Mouse (Mus musculus) E14TG2a.4 (cell line): ENCODE results near the gene Kcnq5.

Experiments used
- H3K27me3 ChIP-seq: 2 replicates; pipeline ENCODE4 v1.6.1; 2014; ENCODE audit warnings: low read length, control low read depth; ENCODE audit not compliant: insufficient read depth
- H3K36me3 ChIP-seq: 2 replicates; pipeline ENCODE4 v1.6.1; 2014; ENCODE audit warnings: low read length, control low read depth; ENCODE audit not compliant: insufficient read depth
- H3K4me1 ChIP-seq: replicated peaks from 2 replicates; pipeline ENCODE4 v1.6.1; 2014; ENCODE audit warnings: low read depth, low read length, control low read depth
- H3K4me3 ChIP-seq: replicated peaks from 2 replicates; pipeline ENCODE4 v1.5.1; 2014; ENCODE audit warnings: mild to moderate bottlenecking, low read length
- H3K9me3 ChIP-seq: 2 replicates; pipeline ENCODE4 v1.6.1; 2014; ENCODE audit warnings: low read length, control low read depth
- CTCF ChIP-seq: conservative IDR thresholded peaks from 2 replicates; pipeline ENCODE4 v1.5.1; 2014; ENCODE audit warnings: low read length
- NANOG ChIP-seq: IDR thresholded peaks from 2 replicates; pipeline ENCODE4 v1.6.1; 2014; ENCODE audit warnings: borderline replicate concordance, low read length, mixed read lengths
- POU5F1 ChIP-seq: IDR thresholded peaks from 2 replicates; pipeline ENCODE4 v1.6.1; 2014; ENCODE audit warnings: low read length, borderline replicate concordance

Kcnq5 gene

GRCm38 (mm10) chr1:21820066-21820630 lies 141.6 kb downstream of the Kcnq5 start:
- Histone ChIP-seq H3K4me1 (no peaks in the 10 kb centered on the region), H3K4me3 (no peak overlapping the region), H3K36me3 (no peaks in the 10 kb centered on the region), H3K27me3 (no peaks in the 10 kb centered on the region), H3K9me3 (no peaks in the 10 kb centered on the region)
- TF ChIP-seq POU5F1, result no peak
- no peak for TF ChIP-seq CTCF
- no peak for TF ChIP-seq NANOG

GRCm38 (mm10) chr1:21805064-21805463 lies 156.7 kb downstream of the Kcnq5 start:
- H3K4me1 ChIP-seq, result no peaks in the 10 kb centered on the region
- TF ChIP-seq POU5F1 (no peak), NANOG (peak; percentile 18; the same call in 1 of the 2 replicates)
- H3K9me3 ChIP-seq, result no peaks in the 10 kb centered on the region
- H3K36me3 ChIP-seq, result no peaks in the 10 kb centered on the region
- no peaks in the 10 kb centered on the region for H3K27me3 ChIP-seq
- H3K4me3 ChIP-seq, result no peak overlapping the region

- H3K36me3 ChIP-seq, result no peaks in the 10 kb centered on the region
- TF ChIP-seq POU5F1, result no peak
- TF ChIP-seq NANOG, result no peak
- TF ChIP-seq CTCF, result no peak
- H3K4me3 ChIP-seq, result no peak overlapping the region
- H3K27me3 ChIP-seq, result no peaks in the 10 kb centered on the region
- no peaks in the 10 kb centered on the region for H3K9me3 ChIP-seq
- no peaks in the 10 kb centered on the region for H3K4me1 ChIP-seq
Measured at GRCm38 (mm10) chr1:21804477-21804866, 157.3 kb downstream of the Kcnq5 start.

DNA sequence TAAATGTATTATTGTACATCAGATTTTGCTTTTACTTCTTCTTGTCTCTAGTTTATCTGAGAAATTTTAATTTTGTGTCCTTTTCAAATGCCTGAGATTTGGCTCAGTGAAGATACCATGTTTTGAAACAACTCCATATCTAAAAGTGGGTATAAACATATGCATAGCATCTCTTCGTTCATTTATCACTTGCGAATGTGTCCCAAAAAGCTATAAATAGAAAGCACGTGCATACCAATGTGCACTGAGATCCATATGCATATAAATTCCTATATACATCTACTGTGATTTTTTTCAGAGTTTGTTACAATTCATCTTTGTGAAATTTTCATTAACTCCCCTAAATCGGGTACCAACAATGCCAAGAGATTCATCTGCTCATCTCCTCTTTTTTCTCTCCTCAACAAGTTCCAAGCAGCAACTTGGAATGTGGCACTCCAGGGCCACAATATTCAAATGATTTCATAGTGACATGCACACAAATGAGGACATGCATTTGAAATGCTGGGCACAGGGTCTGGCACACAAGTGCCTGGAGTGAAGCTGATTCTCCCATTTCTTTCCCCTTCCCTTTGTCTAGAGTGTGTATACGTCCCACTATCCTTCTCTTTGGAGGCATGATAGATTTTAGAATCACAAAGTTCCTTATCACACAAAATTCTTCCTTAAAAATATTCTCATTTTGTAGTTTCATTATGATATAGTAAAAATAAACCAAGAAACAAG lies 157.8 kb downstream of the Kcnq5 start:
- TF ChIP-seq NANOG, result no peak
- no peak for TF ChIP-seq CTCF
- no peaks in the 10 kb centered on the region for H3K4me1 ChIP-seq

GRCm38 (mm10) chr1:21780746-21781145 lies 181.0 kb downstream of the Kcnq5 start:
- Histone ChIP-seq H3K9me3 (no peaks in the 10 kb centered on the region), H3K36me3 (no peaks in the 10 kb centered on the region), H3K4me1 (no peaks in the 10 kb centered on the region), H3K4me3 (no peak overlapping the region), H3K27me3 (no peaks in the 10 kb centered on the region)
- TF ChIP-seq POU5F1 (no peak), CTCF (no peak), NANOG (no peak)

More for the DNA sequence above, 157.8 kb downstream of the Kcnq5 start:
- H3K36me3 ChIP-seq, result no peaks in the 10 kb centered on the region
- H3K9me3 ChIP-seq, result no peaks in the 10 kb centered on the region
- H3K4me3 ChIP-seq, result no peak overlapping the region
- H3K27me3 ChIP-seq, result no peaks in the 10 kb centered on the region

- Histone ChIP-seq H3K27me3 (no peaks in the 10 kb centered on the region), H3K4me1 (no peaks in the 10 kb centered on the region), H3K36me3 (no peaks in the 10 kb centered on the region), H3K4me3 (no peak overlapping the region), H3K9me3 (no peaks in the 10 kb centered on the region)
- TF ChIP-seq POU5F1 (no peak), CTCF (no peak), NANOG (no peak)
Measured at GRCm38 (mm10) chr1:21777560-21777959, 184.2 kb downstream of the Kcnq5 start.

- Histone ChIP-seq H3K4me3 (no peak overlapping the region), H3K27me3 (no peaks in the 10 kb centered on the region), H3K9me3 (no peaks in the 10 kb centered on the region), H3K36me3 (no peaks in the 10 kb centered on the region), H3K4me1 (no peaks in the 10 kb centered on the region)
- TF ChIP-seq NANOG (no peak), POU5F1 (no peak), CTCF (no peak)
Measured at GRCm38 (mm10) chr1:21773931-21774330, 187.8 kb downstream of the Kcnq5 start.

DNA sequence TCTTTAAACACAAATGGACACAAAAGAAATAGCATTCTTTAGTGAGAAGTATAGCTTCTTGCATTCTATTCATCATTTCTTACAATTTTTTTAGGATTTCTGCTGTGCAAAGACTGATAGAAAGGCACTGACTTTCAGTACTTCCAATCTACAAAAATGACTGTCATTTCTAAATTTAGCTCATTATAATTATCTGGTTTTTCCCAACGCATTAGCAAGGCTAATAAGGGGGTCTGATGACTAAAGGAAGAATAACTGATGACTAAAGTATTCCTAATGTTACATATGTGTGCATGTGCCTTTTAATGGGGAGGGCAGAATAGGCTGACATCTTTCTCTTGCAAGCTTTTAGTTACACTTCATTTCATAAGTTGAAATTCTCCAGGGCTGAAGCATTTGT lies 191.2 kb downstream of the Kcnq5 start:
- no peak for TF ChIP-seq POU5F1
- TF ChIP-seq NANOG, result no peak
- TF ChIP-seq CTCF, result no peak
- H3K9me3 ChIP-seq, result no peaks in the 10 kb centered on the region
- H3K4me3 ChIP-seq, result no peak overlapping the region
- no peaks in the 10 kb centered on the region for H3K4me1 ChIP-seq
- no peaks in the 10 kb centered on the region for H3K27me3 ChIP-seq
- no peaks in the 10 kb centered on the region for H3K36me3 ChIP-seq

DNA sequence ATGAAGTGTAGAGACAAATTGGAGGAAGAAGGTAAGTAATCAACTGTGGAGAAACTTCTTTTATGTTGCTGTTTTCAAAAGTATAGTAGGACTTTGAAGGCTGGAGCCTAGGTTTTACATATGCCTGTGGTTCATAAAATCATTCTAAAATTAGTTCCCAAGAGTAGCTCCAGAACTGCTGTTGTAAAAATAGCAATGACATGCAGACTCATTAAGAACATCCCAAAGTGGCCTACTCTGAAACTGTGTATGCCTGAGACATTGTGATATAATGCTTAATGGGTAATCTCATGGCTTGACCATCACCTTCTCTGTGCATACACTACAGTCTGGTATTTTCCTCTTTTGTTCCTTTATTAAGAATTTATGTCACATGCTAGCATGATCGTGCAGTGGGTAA lies 212.4 kb downstream of the Kcnq5 start:
- no peaks in the 10 kb centered on the region for H3K36me3 ChIP-seq
- H3K9me3 ChIP-seq, result no peaks in the 10 kb centered on the region
- H3K27me3 ChIP-seq, result no peaks in the 10 kb centered on the region
- H3K4me3 ChIP-seq, result no peak overlapping the region
- no peaks in the 10 kb centered on the region for H3K4me1 ChIP-seq
- TF ChIP-seq NANOG (no peak), CTCF (no peak), POU5F1 (no peak)
